Mouse (Mus musculus) heart, postnatal 0 days (tissue): ENCODE results near the gene 1600012H06Rik. TPM values are rescaled to one million over a fixed set of nuclear protein-coding genes. Genes with fewer than 3 reads are reported as not detected.

Source experiments
- ATAC-seq: fragments of 200-750 bp; cut with Nextera tagmentation; 2 replicates; pipeline ENCODE4 v1.8.0; 2017; ENCODE audit warnings: low read depth, moderate number of reproducible peaks, moderate library complexity; ENCODE audit not compliant: insufficient read depth
- DNase-seq: peaks from one replicate; pipeline ENCODE4 v3.0.0-alpha.2; 2016; ENCODE audit warnings: low spot score
- H3K27ac ChIP-seq: fragments of 300-500 bp; sonication (generic); 2 replicates; pipeline ENCODE4 v1.5.1; 2014; ENCODE audit warnings: low read depth, mild to moderate bottlenecking
- H3K27me3 ChIP-seq: fragments of 300-500 bp; sonication (generic); 2 replicates; pipeline ENCODE4 v1.6.1; 2014; ENCODE audit warnings: low read length, mixed read lengths; ENCODE audit not compliant: control insufficient read depth, insufficient read depth
- H3K36me3 ChIP-seq: fragments of 300-500 bp; sonication (generic); replicated peaks from 2 replicates; pipeline ENCODE4 v1.6.1; 2014; ENCODE audit warnings: low read length, mixed read lengths; ENCODE audit not compliant: control insufficient read depth, insufficient read depth
- H3K4me1 ChIP-seq: fragments of 300-500 bp; sonication (generic); 2 replicates; pipeline ENCODE4 v1.6.1; 2014; ENCODE audit warnings: antibody characterized with exemption; ENCODE audit not compliant: control insufficient read depth, insufficient read depth
- H3K4me2 ChIP-seq: fragments of 300-500 bp; sonication (generic); 2 replicates; pipeline ENCODE4 v1.6.1; 2014; ENCODE audit warnings: low read depth, mild to moderate bottlenecking, low read length, moderate library complexity
- H3K4me3 ChIP-seq: fragments of 300-500 bp; sonication (generic); 2 replicates; pipeline ENCODE4 v1.5.1; 2014; ENCODE audit warnings: low read depth, low read length
- H3K9ac ChIP-seq: fragments of 300-500 bp; sonication (generic); replicated peaks from 2 replicates; pipeline ENCODE4 v1.6.1; 2014; ENCODE audit warnings: low read depth, low read length, mixed read lengths
- H3K9me3 ChIP-seq: fragments of 300-500 bp; sonication (generic); replicated peaks from 2 replicates; pipeline ENCODE4 v1.6.1; 2016; ENCODE audit warnings: low read length; ENCODE audit not compliant: control insufficient read depth
- CTCF ChIP-seq: IDR thresholded peaks from 2 replicates; pipeline ENCODE4 v1.5.1; 2016; ENCODE audit warnings: antibody characterized with exemption, control low read depth, low read depth
- EP300 ChIP-seq: IDR thresholded peaks from 2 replicates; pipeline ENCODE4 v1.6.1; 2016; ENCODE audit warnings: antibody characterized with exemption, low read depth
- WGBS: fragments of 180-500 bp; shearing (Covaris S2); extraction: QIAGEN DNeasy Blood & Tissue Kit; methylation state at CpG from one replicate; pipeline ENCODE4 v1.1.7; 2014; 5-methylcytosine and 5-hydroxymethylcytosine counted together
- polyA plus RNA-seq: library from polyadenylated mRNA; unstranded; fragments of >200 nt; fragmentation: Nextera tagmentation; extraction: Ambion mirVana; gene quantifications from 2 replicates; pipeline ENCODE4 v1.2.1, GENCODE M21; 2015
- total RNA-seq: library from RNA; depleted of rRNA; stranded (reverse); fragments of >200 nt; gene quantifications from 2 replicates; pipeline ENCODE4 v1.2.3, GENCODE M21; 2014; ENCODE audit warnings: low replicate concordance

Gene 1600012H06Rik
- total and polyA plus RNA-seq, 2 experiments from 2014 or later: 15.7 to 23.4 TPM

- DNase-seq: no peak
- Histone ChIP-seq H3K4me1 (no peaks in the 10 kb centered on the region), H3K9ac (no peak overlapping the region), H3K27me3 (0 out of 2 replicates have a peak, but pooled peaks cover 3% of the 10 kb centered on the region), H3K9me3 (no peaks in the 10 kb centered on the region), H3K4me3 (no peak overlapping the region), H3K27ac (no peak overlapping the region), H3K4me2 (no peak overlapping the region), H3K36me3 (no peaks in the 10 kb centered on the region)
- TF ChIP-seq EP300: no peak
- no peak for TF ChIP-seq CTCF
- ATAC-seq: no peak
- WGBS: 48% methylated on average over 6 of the region's 6 CpGs
Observed at GRCm38 (mm10) chr17:14912420-14912819, 30.6 kb upstream of the 1600012H06Rik start.

GRCm38 (mm10) chr17:14912981-14913380 is 30.0 kb upstream of the 1600012H06Rik start:
- no peak overlapping the region for H3K4me2 ChIP-seq
- DNase-seq (no peak), ATAC-seq (no peak)
- H3K4me1 ChIP-seq: no peaks in the 10 kb centered on the region
- H3K9ac ChIP-seq: no peak overlapping the region
- H3K9me3 ChIP-seq: no peaks in the 10 kb centered on the region
- no peak for TF ChIP-seq EP300
- TF ChIP-seq CTCF: no peak
- no peak overlapping the region for H3K4me3 ChIP-seq
- H3K36me3 ChIP-seq: no peaks in the 10 kb centered on the region
- no peaks in the 10 kb centered on the region for H3K27me3 ChIP-seq
- no peak overlapping the region for H3K27ac ChIP-seq
- WGBS: 80% methylated on average over 8 of the region's 8 CpGs

- Histone ChIP-seq H3K9ac (no peak overlapping the region), H3K4me2 (no peak overlapping the region), H3K9me3 (no peaks in the 10 kb centered on the region), H3K27me3 (0 out of 2 replicates have a peak, but pooled peaks cover 3% of the 10 kb centered on the region), H3K36me3 (no peaks in the 10 kb centered on the region), H3K4me3 (no peak overlapping the region), H3K4me1 (no peaks in the 10 kb centered on the region), H3K27ac (no peak overlapping the region)
- ATAC-seq (no peak), DNase-seq (no peak)
- 81% methylated on average over 4 of the region's 4 CpGs for WGBS
- TF ChIP-seq EP300 (no peak), CTCF (no peak)
Observed at GRCm38 (mm10) chr17:14914401-14914800, 28.6 kb upstream of the 1600012H06Rik start.

DNA sequence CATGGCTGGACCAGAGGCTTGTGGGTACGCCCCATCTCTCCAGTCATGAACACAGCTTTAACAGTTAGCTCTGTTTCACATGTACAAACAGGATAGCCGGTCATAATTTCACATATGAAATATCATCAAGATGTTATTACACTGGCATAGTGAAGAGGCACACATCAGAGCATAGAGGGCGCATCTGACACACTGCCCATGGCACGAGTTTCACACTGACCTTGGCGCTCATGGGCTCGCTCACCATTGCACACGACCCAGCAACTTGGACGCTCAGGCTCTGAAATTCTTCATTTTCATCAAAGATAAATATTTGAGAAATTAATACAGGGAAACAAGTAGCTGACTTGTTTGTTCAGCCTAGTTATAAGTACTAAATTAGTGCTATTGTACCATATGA is 25.1 kb upstream of the 1600012H06Rik start:
- WGBS: 81% methylated on average over 8 of the region's 8 CpGs
- ATAC-seq (no peak), DNase-seq (no peak)
- Histone ChIP-seq H3K9me3 (no peaks in the 10 kb centered on the region), H3K36me3 (no peaks in the 10 kb centered on the region), H3K9ac (no peak overlapping the region), H3K4me2 (no peak overlapping the region), H3K27me3 (peaks cover 7% of the 10 kb centered on the region; the same call in 1 of the 2 replicates), H3K4me1 (no peaks in the 10 kb centered on the region), H3K27ac (no peak overlapping the region), H3K4me3 (no peak overlapping the region)
- TF ChIP-seq EP300 (no peak), CTCF (no peak)

- no peak overlapping the region for H3K4me2 ChIP-seq
- H3K9ac ChIP-seq: no peak overlapping the region
- no peaks in the 10 kb centered on the region for H3K9me3 ChIP-seq
- WGBS: 43% methylated on average over 6 of the region's 6 CpGs
- DNase-seq: no peak
- no peak overlapping the region for H3K27ac ChIP-seq
- H3K27me3 ChIP-seq: peaks cover 7% of the 10 kb centered on the region; the same call in 1 of the 2 replicates
- TF ChIP-seq CTCF: no peak
- TF ChIP-seq EP300: no peak
- H3K36me3 ChIP-seq: no peaks in the 10 kb centered on the region
- H3K4me3 ChIP-seq: no peak overlapping the region
- H3K4me1 ChIP-seq: no peaks in the 10 kb centered on the region
- no peak for ATAC-seq
Observed at GRCm38 (mm10) chr17:14921582-14921981, 21.4 kb upstream of the 1600012H06Rik start.

DNA sequence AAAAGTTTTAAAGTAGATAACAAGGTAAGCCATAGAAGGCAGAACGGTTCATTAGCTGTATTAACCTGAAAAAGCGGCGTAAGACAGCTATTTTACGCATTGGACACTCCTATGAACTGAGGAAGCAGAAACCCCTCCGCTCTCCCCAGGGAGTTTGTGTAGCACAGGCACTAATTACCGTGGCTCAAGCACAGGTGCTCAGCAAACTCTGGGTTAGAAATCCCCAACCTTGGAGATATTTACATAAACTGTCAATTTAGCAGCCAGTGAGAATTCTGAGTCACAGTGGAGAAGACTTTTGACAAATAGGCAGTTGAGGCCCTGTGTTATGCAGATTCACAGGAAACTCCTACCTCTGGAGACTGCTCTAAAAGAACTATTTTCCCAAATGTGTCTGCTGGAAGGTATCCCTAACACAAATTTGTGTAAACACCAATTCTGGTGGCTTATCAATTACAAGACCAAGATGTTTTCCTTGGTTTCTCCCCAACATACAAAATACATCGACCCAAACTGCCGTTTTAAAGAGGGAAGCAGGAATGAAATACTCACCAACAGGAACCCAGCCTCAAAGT is 15.3 kb upstream of the 1600012H06Rik start:
- DNase-seq: no peak
- H3K27me3 ChIP-seq: 0 out of 2 replicates have a peak, but pooled peaks cover 2% of the 10 kb centered on the region

More for the DNA sequence above, 15.3 kb upstream of the 1600012H06Rik start:
- ATAC-seq: no peak
- TF ChIP-seq CTCF: no peak
- no peak for TF ChIP-seq EP300
- 74% methylated on average over 8 of the region's 8 CpGs for WGBS
- H3K4me2 ChIP-seq: no peak overlapping the region
- H3K4me1 ChIP-seq: no peaks in the 10 kb centered on the region
- no peak overlapping the region for H3K27ac ChIP-seq
- no peaks in the 10 kb centered on the region for H3K9me3 ChIP-seq
- H3K4me3 ChIP-seq: no peak overlapping the region
- H3K9ac ChIP-seq: no peak overlapping the region
- H3K36me3 ChIP-seq: no peaks in the 10 kb centered on the region
